Mouse (Mus musculus): Measurements from ENCODE around the gene Bod1l. TPM values are rescaled to one million over a fixed set of nuclear protein-coding genes. Genes with fewer than 3 reads are reported as not detected.
A peak's percentile ranks its signal among the peaks of the same experiment; 100 is the strongest.

The Bod1l gene
- total and polyA plus RNA-seq, 3 experiments, result 20.7 to 472 (median 23.8) TPM

DNA sequence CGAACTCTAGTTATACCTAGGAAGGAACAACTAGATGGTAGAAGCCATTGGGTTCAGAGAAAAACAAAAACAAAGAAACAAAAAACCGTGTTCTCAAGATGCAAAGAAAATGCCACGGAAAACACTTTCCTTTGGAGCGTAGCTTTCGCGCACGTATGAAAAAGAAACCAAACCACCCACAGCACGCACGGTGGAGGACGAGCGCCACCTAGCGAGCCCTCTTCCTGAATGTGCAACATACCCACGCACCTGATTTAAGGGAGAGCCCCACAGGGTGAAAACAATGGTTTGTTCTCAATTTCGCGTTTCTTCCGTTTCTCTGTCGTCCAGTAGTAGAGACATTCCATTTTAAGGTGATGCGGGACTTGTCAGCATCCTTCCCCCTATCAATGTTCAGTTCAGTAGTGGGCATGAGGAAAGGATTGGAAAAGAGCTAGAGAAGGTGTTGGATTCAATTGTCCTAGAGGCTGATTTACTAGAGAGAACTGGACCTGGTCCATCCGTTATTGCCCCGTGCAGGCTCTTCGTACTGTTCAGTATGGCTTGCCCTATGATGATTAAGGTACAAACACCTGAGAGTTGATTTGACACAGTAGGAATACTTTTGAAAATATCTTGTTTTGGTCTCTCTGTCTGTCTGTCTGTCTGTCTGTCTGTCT, 75.6 kb downstream of the Bod1l start:
- Histone ChIP-seq H3K9ac (ENCODE audit: control insufficient read depth, low read depth, low read length, poor library complexity, severe bottlenecking) (peak overlapping the region; percentile 52), H3K27ac (ENCODE audit: control insufficient read depth, low read depth, low read length) (no peak overlapping the region), H3K79me2 (ENCODE audit: control insufficient read depth, insufficient read depth, low read length, poor library complexity) (no peaks in the 10 kb centered on the region), H3K4me3 (ENCODE audit: control insufficient read depth in 1 of 2, insufficient read depth in 1 of 2, low read depth in 2 of 2, low read length in 2 of 2) (peak overlapping the region; percentile 56 to 61), H3K36me3 (ENCODE audit: control insufficient read depth in 1 of 2, insufficient read depth in 2 of 2, low read length in 2 of 2) (no peaks in the 10 kb centered on the region), H3K4me1 (ENCODE audit: control insufficient read depth in 1 of 2, insufficient read depth in 2 of 2, low read length in 2 of 2) (no peaks in the 10 kb centered on the region), H3K27me3 (ENCODE audit: control insufficient read depth in 1 of 2, insufficient read depth in 2 of 2, low read length in 2 of 2) (no peaks in the 10 kb centered on the region), H3K9me3 (replicated peaks; ENCODE audit: insufficient read depth, low read length) (no peaks in the 10 kb centered on the region)
- peak; percentile 93 for DNase-seq (ENCODE audit: low read depth, low spot score)
- TF ChIP-seq POLR2AphosphoS5 (IDR thresholded peaks at IDR 0.05; ENCODE audit: borderline replicate concordance, low read depth, low read length) (no peak), ZMIZ1 (IDR thresholded peaks at IDR 0.05; ENCODE audit: low read depth, low read length) (no peak), MAZ (IDR thresholded peaks at IDR 0.05; ENCODE audit: low read depth, low read length) (0 out of 2 replicates have a peak, but pooled peaks have one; percentile 54), CTCF (IDR thresholded peaks at IDR 0.05 in 2 of 3, conservative IDR thresholded peaks at IDR 0.05 in 1 of 3; ENCODE audit: control insufficient read depth in 1 of 3, insufficient read depth in 1 of 3, low read depth in 2 of 3, low read length in 3 of 3, poor library complexity in 1 of 3, severe bottlenecking in 1 of 3) (peak; percentile 99), MAFK (IDR thresholded peaks at IDR 0.05; ENCODE audit: borderline replicate concordance, low read depth, low read length) (no peak), NELFE (IDR thresholded peaks at IDR 0.05; ENCODE audit: low read depth, low read length) (no peak), RCOR1 (IDR thresholded peaks at IDR 0.05; ENCODE audit: low read depth, low read length) (no peak), POLR2AphosphoS2 (IDR thresholded peaks at IDR 0.05; ENCODE audit: low read length) (no peak), GABPA (IDR thresholded peaks at IDR 0.05; ENCODE audit: low read depth, low read length) (no peak), CHD1 (IDR thresholded peaks at IDR 0.05; ENCODE audit: low read depth, low read length) (no peak), E2F4 (IDR thresholded peaks at IDR 0.05; ENCODE audit: borderline replicate concordance, low read depth, low read length) (no peak), ZC3H11A (IDR thresholded peaks at IDR 0.05; ENCODE audit: low read depth, low read length) (peak; percentile 98), HCFC1 (IDR thresholded peaks at IDR 0.05; ENCODE audit: low read depth, low read length) (peak; percentile 35; the same call in 1 of the 2 replicates), BHLHE40 (IDR thresholded peaks at IDR 0.05; ENCODE audit: borderline replicate concordance, low read depth, low read length) (peak; percentile 30; the same call in 1 of the 2 replicates), USF2 (IDR thresholded peaks at IDR 0.05; ENCODE audit: borderline replicate concordance in 1 of 2, insufficient read depth in 1 of 2, low read depth in 1 of 2, low read length in 2 of 2) (no peak), MYB (IDR thresholded peaks at IDR 0.05; ENCODE audit: low read depth, low read length) (no peak), MAX (IDR thresholded peaks at IDR 0.05; ENCODE audit: low read length) (no peak), JUND (IDR thresholded peaks at IDR 0.05; ENCODE audit: low read depth, low read length) (no peak), MXI1 (IDR thresholded peaks at IDR 0.05; ENCODE audit: low read depth, low read length) (peak; percentile 32; the same call in 1 of the 2 replicates), TCF12 (IDR thresholded peaks at IDR 0.05; ENCODE audit: low read depth, low read length) (no peak), POLR2A (IDR thresholded peaks at IDR 0.05; ENCODE audit: control insufficient read depth in 1 of 2, insufficient read depth in 1 of 2, low read depth in 1 of 2, low read length in 2 of 2, poor library complexity in 1 of 2) (no peak), GATA1 (IDR thresholded peaks at IDR 0.05; ENCODE audit: low read depth, low read length) (no peak), UBTF (IDR thresholded peaks at IDR 0.05; ENCODE audit: borderline replicate concordance, insufficient read depth, low read depth, low read length) (no peak), RAD21 (IDR thresholded peaks at IDR 0.05; ENCODE audit: low read depth, low read length) (no peak; the same call in none of the 2 replicates), EP300 (IDR thresholded peaks at IDR 0.05; ENCODE audit: low read depth in 1 of 2, low read length in 2 of 2) (no peak), CHD2 (IDR thresholded peaks at IDR 0.05; ENCODE audit: low read length) (no peak), ELF1 (IDR thresholded peaks at IDR 0.05; ENCODE audit: low read depth, low read length) (0 out of 2 replicates have a peak, but pooled peaks have one; percentile 27), SMC3 (IDR thresholded peaks at IDR 0.05; ENCODE audit: low read depth, low read length) (peak; percentile 98), ETS1 (IDR thresholded peaks at IDR 0.05; ENCODE audit: low read depth, low read length) (no peak), MEF2A (IDR thresholded peaks at IDR 0.05; ENCODE audit: extremely low read depth, insufficient replicate concordance, low read depth, low read length, poor library complexity, severe bottlenecking) (no peak), ZNF384 (IDR thresholded peaks at IDR 0.05; ENCODE audit: low read depth, low read length) (peak; percentile 64; the same call in 1 of the 2 replicates), ZKSCAN1 (IDR thresholded peaks at IDR 0.05; ENCODE audit: low read depth, low read length) (no peak), MYC (IDR thresholded peaks at IDR 0.05; ENCODE audit: low read depth, low read length) (no peak), TAL1 (IDR thresholded peaks at IDR 0.05; ENCODE audit: low read length) (no peak), SIN3A (IDR thresholded peaks at IDR 0.05; ENCODE audit: low read length) (peak; percentile 54; the same call in 1 of the 2 replicates), USF1 (IDR thresholded peaks at IDR 0.05; ENCODE audit: low read depth, low read length) (no peak)
